Mouse (Mus musculus) fibroblast of lung, adult 2 months (primary cell): ENCODE data around the gene Med9.

Source experiments
- DNase-seq: peaks from one replicate; pipeline ENCODE4 v3.0.0-alpha.2; 2011; ENCODE audit warnings: low read depth

Gene Med9

GRCm38 (mm10) chr11:59948401-59948767, 378 bp downstream of the Med9 start:
- no peak for DNase-seq

- no peak for DNase-seq
Observed at GRCm38 (mm10) chr11:59952892-59953291, 4.9 kb downstream of the Med9 start.

- no peak for DNase-seq
Observed at GRCm38 (mm10) chr11:59956749-59957148, 8.7 kb downstream of the Med9 start.

GRCm38 (mm10) chr11:59959453-59959852, 11.4 kb downstream of the Med9 start:
- DNase-seq: no peak

GRCm38 (mm10) chr11:59960476-59961337, 12.7 kb downstream of the Med9 start:
- DNase-seq: no peak

GRCm38 (mm10) chr11:59961338-59961875, 13.4 kb downstream of the Med9 start:
- DNase-seq: no peak

GRCm38 (mm10) chr11:59962590-59962989, 14.6 kb downstream of the Med9 start:
- DNase-seq: no peak

- no peak for DNase-seq
Observed at GRCm38 (mm10) chr11:59963364-59964162, 15.6 kb downstream of the Med9 start.

GRCm38 (mm10) chr11:59964163-59964758, 16.3 kb downstream of the Med9 start:
- no peak for DNase-seq

- peak; percentile 20 for DNase-seq
Observed at GRCm38 (mm10) chr11:59964818-59965217, 16.8 kb downstream of the Med9 start, which contains the start of gene Rasd1. Gene Rasd1 (minus strand): TSS chr11:59964944.

GRCm38 (mm10) chr11:59965227-59966101, 17.5 kb downstream of the Med9 start:
- DNase-seq: peak; percentile 33

- DNase-seq: no peak
Observed at GRCm38 (mm10) chr11:59966102-59966483, 18.1 kb downstream of the Med9 start.

GRCm38 (mm10) chr11:59967765-59968164, 19.8 kb downstream of the Med9 start:
- DNase-seq: no peak

GRCm38 (mm10) chr11:59970780-59971179, 22.8 kb downstream of the Med9 start:
- DNase-seq: no peak

GRCm38 (mm10) chr11:59971691-59972090, 23.7 kb downstream of the Med9 start:
- no peak for DNase-seq

- DNase-seq: no peak
Observed at GRCm38 (mm10) chr11:59973389-59973788, 25.4 kb downstream of the Med9 start.

- no peak for DNase-seq
Observed at GRCm38 (mm10) chr11:59975241-59975640, 27.2 kb downstream of the Med9 start.

GRCm38 (mm10) chr11:59977831-59978230, 29.8 kb downstream of the Med9 start:
- no peak for DNase-seq

GRCm38 (mm10) chr11:59989406-59989805, 41.4 kb downstream of the Med9 start:
- DNase-seq: peak; percentile 31

GRCm38 (mm10) chr11:59991365-59991764, 43.4 kb downstream of the Med9 start:
- no peak for DNase-seq

- no peak for DNase-seq
Observed at GRCm38 (mm10) chr11:59994318-59994717, 46.3 kb downstream of the Med9 start.
